Mouse (Mus musculus): ENCODE results near the gene Gm21974.

DNA sequence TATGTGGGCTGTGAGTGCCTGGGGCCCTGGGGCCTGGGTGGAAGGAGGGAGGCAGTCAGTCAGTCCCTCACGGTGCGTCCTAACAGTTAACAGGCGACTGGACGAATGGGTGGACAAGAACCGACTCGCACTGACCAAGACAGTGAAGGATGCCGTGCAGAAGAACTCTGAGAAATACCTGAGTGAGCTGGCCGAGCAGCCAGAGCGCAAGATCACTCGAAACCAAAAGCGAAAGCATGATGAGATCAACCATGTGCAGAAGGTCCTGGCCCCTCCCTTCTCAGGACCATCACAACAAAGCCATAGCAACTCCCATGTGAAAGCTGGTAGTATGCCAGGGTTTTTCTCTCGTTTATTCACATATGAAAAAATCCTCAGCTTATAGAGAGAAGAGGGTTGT is 20.0 kb upstream of the Gm21974 start:
- TF ChIP-seq POLR2A (IDR thresholded peaks at IDR 0.05; ENCODE audit: borderline replicate concordance, control insufficient read depth, low read depth, low read length), result no peak
- no peak for TF ChIP-seq CTCF (IDR thresholded peaks at IDR 0.05; ENCODE audit: control insufficient read depth, insufficient read depth, low read length)
